Mouse (Mus musculus) R1 (cell line): ENCODE results near the gene Nell1.

Experiments
- DNase-seq: peaks from one replicate; pipeline ENCODE4 v3.0.0-alpha.2; 2018; ENCODE audit warnings: low read depth, low spot score

The Nell1 gene

GRCm38 (mm10) chr7:50543373-50543772 lies 568.7 kb downstream of the Nell1 start:
- peak; percentile 68 for DNase-seq

DNA sequence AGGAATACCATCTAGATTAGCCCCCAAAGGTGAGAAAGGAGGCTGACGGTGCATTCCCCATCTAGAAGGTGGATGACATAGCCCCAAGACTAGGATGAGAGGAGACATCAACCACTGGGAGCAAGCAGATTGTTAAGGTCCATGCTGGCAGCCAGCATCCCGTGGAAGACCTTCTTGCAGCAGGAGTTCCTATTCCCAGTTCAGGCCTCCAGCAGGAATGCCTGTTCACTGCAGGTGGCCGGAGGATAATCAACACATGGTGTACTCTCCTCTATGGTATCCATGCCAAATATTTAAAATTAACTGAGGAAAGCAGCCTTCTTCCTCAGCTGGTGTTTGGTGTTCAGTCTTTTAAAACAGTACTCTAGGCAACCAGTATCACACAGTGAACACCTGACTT lies 574.9 kb downstream of the Nell1 start:
- no peak for DNase-seq

GRCm38 (mm10) chr7:50551426-50551825 lies 576.8 kb downstream of the Nell1 start:
- DNase-seq, result no peak

GRCm38 (mm10) chr7:50562708-50563107 lies 588.0 kb downstream of the Nell1 start:
- no peak for DNase-seq

GRCm38 (mm10) chr7:50573841-50574240 lies 599.2 kb downstream of the Nell1 start:
- DNase-seq, result no peak

GRCm38 (mm10) chr7:50588642-50589424 lies 614.2 kb downstream of the Nell1 start:
- no peak for DNase-seq

DNA sequence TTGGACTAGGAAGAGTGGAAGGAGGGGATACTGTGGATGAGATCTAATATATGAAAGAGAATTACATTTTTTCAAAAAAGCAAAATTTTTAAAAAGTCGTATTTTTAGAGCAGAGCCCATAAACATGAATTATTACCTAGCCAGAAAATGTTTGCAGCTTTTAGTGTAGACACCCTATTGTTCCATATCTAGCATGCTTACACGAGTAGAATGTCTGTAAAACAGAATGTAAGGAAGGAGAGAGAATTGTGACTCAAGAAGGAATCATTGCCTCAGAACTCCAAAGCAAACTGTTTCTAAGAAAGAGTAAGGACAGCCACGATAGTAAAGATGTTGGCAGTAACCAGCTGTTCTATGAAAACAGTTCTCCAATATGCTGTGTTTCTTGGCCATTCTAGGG lies 624.2 kb downstream of the Nell1 start, which contains the start of gene 4933405O20Rik:
TSS of gene 4933405O20Rik (plus strand) at position 301 of the 400 bp plus-strand sequence.
- DNase-seq, result no peak

DNA sequence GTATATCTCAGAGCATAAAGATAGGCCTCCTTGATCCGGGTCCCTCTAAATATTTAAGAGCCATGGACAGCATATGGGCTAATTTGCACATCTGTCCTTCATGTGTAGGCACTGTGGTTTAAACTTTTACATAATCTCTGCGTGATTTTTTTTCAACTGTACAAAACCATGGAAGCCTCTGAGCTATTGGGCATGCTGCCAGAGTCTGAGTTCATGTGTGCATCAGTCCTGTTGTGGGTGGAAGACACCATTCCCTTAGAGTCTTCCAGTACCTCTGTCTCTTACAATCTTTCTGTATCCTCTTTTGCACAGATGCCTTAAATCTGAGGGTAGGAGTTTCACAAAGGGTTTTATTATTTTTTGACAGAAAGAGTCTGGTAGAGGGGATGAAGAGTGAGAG lies 639.4 kb downstream of the Nell1 start:
- no peak for DNase-seq

GRCm38 (mm10) chr7:50629186-50629585 lies 654.5 kb downstream of the Nell1 start:
- DNase-seq, result no peak

DNA sequence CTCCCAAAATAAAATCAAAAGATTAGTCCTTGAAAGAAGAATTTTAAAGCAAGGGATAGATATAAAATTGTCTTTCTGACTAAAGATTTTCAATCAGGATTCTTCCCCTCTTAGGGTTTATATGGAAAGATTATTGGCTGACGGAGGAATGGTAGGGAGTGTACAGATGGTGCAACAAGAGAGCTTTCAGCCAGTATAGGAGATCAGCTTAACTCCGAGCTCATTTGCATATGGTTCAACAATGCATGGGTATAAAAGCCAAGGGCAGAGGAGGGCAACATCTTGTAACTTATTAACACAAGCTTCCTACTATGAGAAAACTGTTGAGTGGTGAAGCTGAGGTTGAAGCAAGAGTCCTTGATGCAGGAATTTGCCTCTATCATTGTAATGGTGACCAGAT lies 658.5 kb downstream of the Nell1 start:
- peak; percentile 8 for DNase-seq

DNA sequence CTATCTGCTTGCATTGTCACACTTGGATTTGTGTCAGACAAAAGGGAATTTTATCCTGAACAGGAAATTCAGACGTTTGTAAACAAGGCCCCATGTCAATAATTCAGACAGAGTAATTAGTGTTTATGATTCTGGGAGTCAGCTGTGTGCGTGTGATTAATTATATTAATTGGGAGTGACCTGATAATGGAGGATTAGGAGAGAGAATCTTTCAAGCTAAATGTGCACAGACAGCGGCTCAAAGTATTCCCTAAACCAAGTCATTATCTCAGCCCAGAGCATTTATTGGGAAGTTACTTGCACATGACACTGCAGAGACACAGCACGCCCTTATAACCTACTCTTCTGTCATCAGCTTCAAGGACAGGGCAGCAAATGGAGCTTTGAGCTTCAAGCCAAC lies 697.6 kb downstream of the Nell1 start:
- no peak for DNase-seq

DNA sequence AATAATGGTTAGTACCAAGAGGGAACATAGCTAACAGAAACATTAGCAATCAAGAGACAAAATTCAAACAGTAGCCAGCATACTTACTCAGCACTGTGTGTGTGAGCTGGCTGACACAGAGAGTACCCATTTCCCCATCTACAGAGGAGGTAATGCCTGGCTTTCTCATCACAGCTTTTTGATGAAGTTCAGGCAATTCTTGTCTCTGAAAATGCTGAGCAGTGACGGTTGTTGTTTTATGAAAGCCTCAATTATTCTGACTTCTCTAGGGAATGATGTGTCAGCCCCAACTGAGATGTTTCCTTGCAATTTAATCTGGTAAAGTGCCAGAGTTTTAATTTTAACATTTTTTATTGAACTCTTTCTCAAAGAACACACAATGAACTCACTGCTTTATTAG lies 700.8 kb downstream of the Nell1 start:
- DNase-seq, result no peak

DNA sequence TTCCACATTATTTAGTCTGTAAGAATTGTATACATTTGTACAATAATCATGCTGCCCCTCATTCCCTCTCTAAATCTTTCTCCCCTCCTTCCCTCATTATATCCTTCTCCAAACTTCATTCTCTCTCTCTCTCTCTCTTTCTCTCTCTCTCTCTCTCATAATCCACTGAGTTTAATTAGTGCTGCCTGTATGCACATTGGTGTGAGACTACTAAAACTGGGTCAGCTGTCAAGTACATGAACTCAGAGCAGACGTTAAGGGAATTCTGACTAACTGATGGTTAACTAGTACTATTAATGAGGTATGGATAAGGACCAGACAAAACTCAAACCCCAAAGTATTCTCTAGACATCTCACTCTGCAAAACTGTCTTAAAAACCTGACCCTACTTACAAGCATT lies 702.8 kb downstream of the Nell1 start:
- no peak for DNase-seq

- DNase-seq, result no peak
Observed at GRCm38 (mm10) chr7:50686337-50686736, 711.7 kb downstream of the Nell1 start.

DNA sequence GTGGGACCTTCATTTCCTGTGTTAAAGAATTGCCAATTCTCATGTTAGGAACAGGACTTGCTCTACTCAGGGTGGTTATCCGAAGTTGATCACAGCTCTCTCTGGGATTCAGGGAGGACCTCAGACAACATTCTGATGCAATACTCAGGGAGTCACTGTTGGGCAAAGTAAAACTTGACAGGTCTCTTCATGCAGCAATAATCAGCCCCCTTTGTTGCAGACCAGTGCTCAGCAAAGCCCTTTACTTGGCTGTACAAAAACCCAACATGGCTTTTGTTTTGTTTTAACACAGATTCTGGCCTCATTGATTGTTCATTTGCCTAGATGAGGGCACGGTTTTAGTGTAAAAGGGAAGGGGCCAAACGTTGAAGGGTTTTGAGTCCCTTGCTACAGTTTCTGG lies 750.5 kb downstream of the Nell1 start:
- no peak for DNase-seq

DNA sequence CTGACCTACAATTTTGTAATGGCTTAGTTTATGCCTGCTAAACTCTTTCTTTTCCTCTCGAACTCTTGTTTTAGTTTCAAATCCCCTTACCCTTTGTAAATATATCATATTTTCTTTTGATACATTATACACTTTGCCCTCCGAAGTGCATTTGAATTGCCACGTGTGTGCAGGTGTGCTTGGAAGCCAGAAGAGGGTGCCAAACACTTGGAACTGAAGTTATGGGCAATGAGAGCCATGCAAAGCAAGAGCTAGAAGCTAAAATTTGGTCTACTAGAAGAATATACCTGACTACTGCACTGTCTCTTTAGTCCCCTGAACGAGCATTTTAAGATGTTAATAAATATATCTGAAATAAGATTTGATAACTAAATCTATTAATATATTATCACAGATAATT lies 756.3 kb downstream of the Nell1 start:
- peak; percentile 5 for DNase-seq

DNA sequence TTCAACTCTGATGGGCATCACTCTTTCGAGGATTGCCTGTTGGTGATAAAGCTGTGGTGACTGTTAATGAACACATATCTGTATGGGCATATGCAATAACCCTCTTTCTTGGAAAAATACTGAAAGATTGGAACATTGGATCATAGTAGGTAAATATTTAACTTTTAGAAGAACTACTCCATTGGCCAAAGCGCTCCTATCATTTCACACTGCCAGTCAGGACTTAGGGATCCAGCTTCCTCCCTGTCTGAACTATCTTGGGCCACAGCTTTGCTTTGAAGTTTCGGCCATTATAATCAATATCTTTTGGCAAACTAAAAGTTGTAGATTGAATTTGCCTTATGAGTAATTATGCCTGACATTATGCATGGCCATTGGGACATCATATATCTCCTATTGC lies 780.9 kb downstream of the Nell1 start:
- no peak for DNase-seq

DNA sequence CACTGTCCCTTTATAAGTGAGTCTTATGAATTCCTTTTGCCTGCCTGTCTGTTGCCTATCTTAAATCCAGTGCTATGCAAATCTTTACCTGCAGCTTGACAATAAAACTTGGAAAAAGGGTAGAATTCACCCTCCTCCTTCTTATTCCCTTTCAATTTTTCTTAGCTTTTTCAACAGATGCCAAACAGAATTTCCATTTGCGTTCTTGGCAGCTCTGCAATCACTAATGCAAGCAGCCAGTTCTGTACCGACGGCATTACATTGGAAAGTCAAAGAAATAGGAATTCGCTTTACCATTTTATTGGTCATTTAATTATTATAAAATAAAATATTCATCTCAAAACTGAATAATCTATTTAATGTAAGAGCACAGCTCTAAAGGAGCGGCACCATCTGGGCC lies 781.7 kb downstream of the Nell1 start:
- no peak for DNase-seq

DNA sequence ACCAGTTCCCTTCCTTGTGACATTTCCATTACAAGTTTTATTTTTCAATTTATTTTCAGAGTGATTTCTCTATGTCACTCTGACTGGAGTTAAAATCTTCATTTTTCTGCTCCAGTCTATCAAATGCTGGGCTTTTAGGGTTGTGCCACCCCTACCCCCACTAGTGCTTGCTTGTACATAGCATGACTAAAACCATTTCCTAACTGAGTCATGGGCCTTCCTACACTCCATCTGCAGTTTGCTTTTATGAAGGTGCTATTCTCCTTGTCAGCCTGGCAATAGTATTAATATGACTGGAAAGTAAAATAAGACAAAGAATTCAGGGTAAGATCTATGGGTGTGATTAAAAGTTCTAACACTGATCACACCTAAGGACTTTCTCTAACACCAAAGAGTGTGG lies 798.9 kb downstream of the Nell1 start:
- DNase-seq, result no peak

DNA sequence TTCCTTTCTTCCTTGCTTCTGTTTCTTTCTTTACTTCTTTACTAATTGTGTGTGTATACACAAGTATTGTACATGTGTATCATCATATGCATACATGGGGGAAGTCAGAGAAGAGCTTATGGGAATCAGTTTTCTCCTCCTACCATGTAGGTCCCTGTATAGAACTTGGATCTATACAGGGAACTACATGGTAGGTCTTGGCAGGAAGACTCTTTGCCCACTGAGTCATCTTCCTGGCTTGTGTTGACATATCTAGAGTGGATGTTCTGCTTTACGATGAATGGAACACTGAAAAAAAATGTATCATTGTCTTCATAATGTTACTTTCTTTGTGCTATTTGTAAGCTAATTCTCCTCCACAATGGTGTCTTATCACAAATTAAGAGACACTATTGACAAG lies 806.4 kb downstream of the Nell1 start:
- DNase-seq, result no peak

GRCm38 (mm10) chr7:50783652-50784051 lies 809.0 kb downstream of the Nell1 start:
- peak; percentile 43 for DNase-seq

- DNase-seq, result peak; percentile 3
Observed at GRCm38 (mm10) chr7:50826180-50826579, 851.5 kb downstream of the Nell1 start.

GRCm38 (mm10) chr7:50832799-50833198 lies 858.1 kb downstream of the Nell1 start:
- DNase-seq, result no peak

DNA sequence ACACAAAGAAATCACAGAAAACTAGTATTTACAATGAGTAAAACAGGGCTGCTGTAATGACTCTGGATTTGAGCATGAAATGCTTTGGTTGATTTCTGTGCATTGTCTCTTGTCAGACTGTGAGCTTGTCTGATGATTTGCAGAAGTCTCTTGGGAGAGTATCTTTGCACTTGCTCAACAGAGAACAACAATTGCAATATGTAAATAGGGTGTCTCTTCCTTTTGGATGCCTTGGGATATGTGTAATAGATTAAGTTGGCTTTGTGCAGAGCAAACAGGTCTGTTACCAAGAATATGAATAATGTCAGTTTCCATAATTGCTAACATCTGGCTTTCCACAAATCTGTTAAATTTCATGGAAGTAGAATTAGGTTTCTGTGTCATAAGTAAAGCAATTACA lies 868.0 kb downstream of the Nell1 start:
- DNase-seq, result no peak
